Mouse (Mus musculus): ENCODE results near the gene Snx21. TPM values are rescaled to one million over a fixed set of nuclear protein-coding genes. Genes with fewer than 3 reads are reported as not detected.
A peak's percentile ranks its signal among the peaks of the same experiment; 100 is the strongest.

Gene Snx21
- polyA plus RNA-seq, 1 experiment from 2014 or later: 46.6 TPM

- peak within 1 kb of the TSS; percentile 93 for H3K4me2 ChIP-seq
- peak; percentile 79 for ATAC-seq (ENCODE audit: low FRiP score)
- H3K9ac ChIP-seq (replicated peaks): peak within 1 kb of the TSS; percentile 78
- H3K36me3 ChIP-seq: peaks cover 11% of the 10 kb centered on the region
- peak within 1 kb of the TSS; percentile 85 for H3K27ac ChIP-seq (replicated peaks)
- under 1% methylated on average over 31 of the region's 31 CpGs for WGBS
- peak within 1 kb of the TSS; percentile 78 for H3K4me3 ChIP-seq (replicated peaks)
- H3K4me1 ChIP-seq: peaks cover 26% of the 10 kb centered on the region
- H3K27me3 ChIP-seq (replicated peaks): no peaks in the 10 kb centered on the region
- no peaks in the 10 kb centered on the region for H3K9me3 ChIP-seq (replicated peaks)
Measured at GRCm38 (mm10) chr2:164833314-164833959, 47.8 kb downstream of the Snx21 start, which contains the start of gene Neurl2. Gene Neurl2, minus strand, starts transcription at chr2:164833456.

- H3K9ac ChIP-seq (replicated peaks): peak overlapping the region; percentile 78; the same call in 1 of the 2 replicates
- peaks cover 26% of the 10 kb centered on the region for H3K4me1 ChIP-seq
- peaks cover 8% of the 10 kb centered on the region for H3K36me3 ChIP-seq
- no peaks in the 10 kb centered on the region for H3K9me3 ChIP-seq (replicated peaks)
- H3K27ac ChIP-seq (replicated peaks): peak overlapping the region; percentile 85; the same call in 1 of the 2 replicates
- 44% methylated on average over 8 of the region's 8 CpGs for WGBS
- H3K27me3 ChIP-seq (replicated peaks): no peaks in the 10 kb centered on the region
- ATAC-seq (ENCODE audit: low FRiP score): no peak
- H3K4me3 ChIP-seq (replicated peaks): peak overlapping the region; percentile 78
- H3K4me2 ChIP-seq: peak overlapping the region; percentile 93
Measured at GRCm38 (mm10) chr2:164834531-164834930, 48.9 kb downstream of the Snx21 start.

- no peak overlapping the region for H3K9ac ChIP-seq (replicated peaks)
- H3K36me3 ChIP-seq: peaks cover 14% of the 10 kb centered on the region
- no peaks in the 10 kb centered on the region for H3K27me3 ChIP-seq (replicated peaks)
- no peak for ATAC-seq (ENCODE audit: low FRiP score)
- peaks cover 26% of the 10 kb centered on the region for H3K4me1 ChIP-seq
- WGBS: 98% methylated on average over 4 of the region's 4 CpGs
- H3K4me3 ChIP-seq (replicated peaks): no peak overlapping the region
- no peak overlapping the region for H3K27ac ChIP-seq (replicated peaks)
- H3K9me3 ChIP-seq (replicated peaks): no peaks in the 10 kb centered on the region
- peak overlapping the region; percentile 93 for H3K4me2 ChIP-seq
Measured at GRCm38 (mm10) chr2:164835164-164835563, 49.5 kb downstream of the Snx21 start.

Other genes with a start within 250 kb of the Snx21 start
- 1.6 and 10.4 TPM in 2 replicates for gene Wfdc2, start 223.4 kb upstream of the Snx21 start, polyA plus RNA-seq (2015; fragmentation: Nextera tagmentation; extraction: Ambion mirVana)
- not detected in 2 replicates for gene Spint3, start 212.4 kb upstream of the Snx21 start, polyA plus RNA-seq (2015; fragmentation: Nextera tagmentation; extraction: Ambion mirVana)
- 0.31 TPM in 1 of 2 replicates, not detected in the other for gene Wfdc6a, start 200.4 kb upstream of the Snx21 start, polyA plus RNA-seq (2015; fragmentation: Nextera tagmentation; extraction: Ambion mirVana)
- gene Eppin, start 192.2 kb upstream of the Snx21 start, polyA plus RNA-seq (2015; fragmentation: Nextera tagmentation; extraction: Ambion mirVana): not detected in 2 replicates
- not detected in 2 replicates for gene Wfdc6b, start 172.3 kb upstream of the Snx21 start, polyA plus RNA-seq (2015; fragmentation: Nextera tagmentation; extraction: Ambion mirVana)
- not detected in 2 replicates for gene Wfdc8, start 172.2 kb upstream of the Snx21 start, polyA plus RNA-seq (2015; fragmentation: Nextera tagmentation; extraction: Ambion mirVana)
- not detected in 2 replicates for gene Wfdc16, start 147.0 kb upstream of the Snx21 start, polyA plus RNA-seq (2015; fragmentation: Nextera tagmentation; extraction: Ambion mirVana)
- not detected in 2 replicates for gene Wfdc10, start 129.8 kb upstream of the Snx21 start, polyA plus RNA-seq (2015; fragmentation: Nextera tagmentation; extraction: Ambion mirVana)
- gene Wfdc9, start 129.2 kb upstream of the Snx21 start, polyA plus RNA-seq (2015; fragmentation: Nextera tagmentation; extraction: Ambion mirVana): not detected in 2 replicates
- gene Wfdc11, start 111.7 kb upstream of the Snx21 start, polyA plus RNA-seq (2015; fragmentation: Nextera tagmentation; extraction: Ambion mirVana): not detected in 2 replicates
- gene Wfdc13, start 100.7 kb upstream of the Snx21 start, polyA plus RNA-seq (2015; fragmentation: Nextera tagmentation; extraction: Ambion mirVana): not detected in 2 replicates
- gene Spint4, start 87.3 kb upstream of the Snx21 start, polyA plus RNA-seq (2015; fragmentation: Nextera tagmentation; extraction: Ambion mirVana): not detected in 2 replicates
- not detected in 2 replicates for gene Spint5, start 70.5 kb upstream of the Snx21 start, polyA plus RNA-seq (2015; fragmentation: Nextera tagmentation; extraction: Ambion mirVana)
- gene Wfdc3, start 39.9 kb upstream of the Snx21 start, polyA plus RNA-seq (2015; fragmentation: Nextera tagmentation; extraction: Ambion mirVana): 1.1 and 1.3 TPM in 2 replicates
- 51.0 and 56.4 TPM in 2 replicates for gene Dnttip1, start 39.8 kb upstream of the Snx21 start, polyA plus RNA-seq (2015; fragmentation: Nextera tagmentation; extraction: Ambion mirVana)
- 42.8 and 134 TPM in 2 replicates for gene Ube2c, start 15.9 kb upstream of the Snx21 start, polyA plus RNA-seq (2015; fragmentation: Nextera tagmentation; extraction: Ambion mirVana)
- 27.5 and 55.6 TPM in 2 replicates for gene Tnnc2, start 5.9 kb upstream of the Snx21 start, polyA plus RNA-seq (2015; fragmentation: Nextera tagmentation; extraction: Ambion mirVana)
- 24.1 and 26.4 TPM in 2 replicates for gene Acot8, start 19.1 kb downstream of the Snx21 start, polyA plus RNA-seq (2015; fragmentation: Nextera tagmentation; extraction: Ambion mirVana)
- gene Zswim3, start 19.3 kb downstream of the Snx21 start, polyA plus RNA-seq (2015; fragmentation: Nextera tagmentation; extraction: Ambion mirVana): 14.9 and 16.2 TPM in 2 replicates
- gene Zswim1, start 36.9 kb downstream of the Snx21 start, polyA plus RNA-seq (2015; fragmentation: Nextera tagmentation; extraction: Ambion mirVana): 23.7 and 25.4 TPM in 2 replicates
- not detected in 2 replicates for gene Spata25, start 42.7 kb downstream of the Snx21 start, polyA plus RNA-seq (2015; fragmentation: Nextera tagmentation; extraction: Ambion mirVana)
- gene Ctsa, start 47.0 kb downstream of the Snx21 start, polyA plus RNA-seq (2015; fragmentation: Nextera tagmentation; extraction: Ambion mirVana): 99.9 and 113 TPM in 2 replicates
- 6.8 and 7.1 TPM in 2 replicates for gene Neurl2, start 47.6 kb downstream of the Snx21 start, polyA plus RNA-seq (2015; fragmentation: Nextera tagmentation; extraction: Ambion mirVana)
- 117 and 192 TPM in 2 replicates for gene Pltp, start 71.9 kb downstream of the Snx21 start, polyA plus RNA-seq (2015; fragmentation: Nextera tagmentation; extraction: Ambion mirVana)
- gene Pcif1, start 93.5 kb downstream of the Snx21 start, polyA plus RNA-seq (2015; fragmentation: Nextera tagmentation; extraction: Ambion mirVana): 79.9 and 85.2 TPM in 2 replicates
- gene Zfp335, start 125.9 kb downstream of the Snx21 start, polyA plus RNA-seq (2015; fragmentation: Nextera tagmentation; extraction: Ambion mirVana): 13.3 and 13.8 TPM in 2 replicates
- gene Mmp9, start 155.0 kb downstream of the Snx21 start, polyA plus RNA-seq (2015; fragmentation: Nextera tagmentation; extraction: Ambion mirVana): 23.8 and 25.6 TPM in 2 replicates
- gene Slc12a5, start 175.0 kb downstream of the Snx21 start, polyA plus RNA-seq (2015; fragmentation: Nextera tagmentation; extraction: Ambion mirVana): 53.6 and 61.8 TPM in 2 replicates
- gene Ncoa5, start 249.0 kb downstream of the Snx21 start, polyA plus RNA-seq (2015; fragmentation: Nextera tagmentation; extraction: Ambion mirVana): 85.1 TPM in 2 replicates